Mouse (Mus musculus) E14TG2a.4 (cell line): ENCODE measurements around the gene Vgll4.

Source experiments
- CTCF ChIP-seq: conservative IDR thresholded peaks from 2 replicates; pipeline ENCODE4 v1.5.1; 2014; ENCODE audit warnings: low read length
- NANOG ChIP-seq: IDR thresholded peaks from 2 replicates; pipeline ENCODE4 v1.6.1; 2014; ENCODE audit warnings: borderline replicate concordance, low read length, mixed read lengths
- POU5F1 ChIP-seq: IDR thresholded peaks from 2 replicates; pipeline ENCODE4 v1.6.1; 2014; ENCODE audit warnings: low read length, borderline replicate concordance

- TF ChIP-seq NANOG (no peak), CTCF (no peak), POU5F1 (no peak)
Observed at GRCm38 (mm10) chr6:114954496-114954895, 15.3 kb downstream of the Vgll4 start.
